Mouse (Mus musculus): ENCODE data around the gene Samd15. TPM values are rescaled to one million over a fixed set of nuclear protein-coding genes. Genes with fewer than 3 reads are reported as not detected.

Samd15 gene
- polyA plus RNA-seq, 1 experiment from 2014 or later, result 1.2 TPM

- Histone ChIP-seq H3K27ac (replicated peaks; ENCODE audit: low read depth, low read length) (no peak overlapping the region), H3K4me2 (ENCODE audit: low read length) (no peak overlapping the region), H3K36me3 (ENCODE audit: control insufficient read depth, insufficient read depth, low read length) (no peaks in the 10 kb centered on the region), H3K9ac (replicated peaks; ENCODE audit: low read length) (no peak overlapping the region), H3K4me3 (replicated peaks; ENCODE audit: low read depth, low read length) (no peak overlapping the region), H3K9me3 (ENCODE audit: control insufficient read depth, low read length) (no peaks in the 10 kb centered on the region), H3K27me3 (ENCODE audit: control insufficient read depth, insufficient read depth, low read length) (no peaks in the 10 kb centered on the region), H3K4me1 (ENCODE audit: control insufficient read depth, insufficient read depth, low read length) (no peaks in the 10 kb centered on the region)
- no peak for ATAC-seq (ENCODE audit: low FRiP score, low TSS enrichment)
- no peak for DNase-seq
Measured at GRCm38 (mm10) chr12:87217596-87217995, 18.1 kb downstream of the Samd15 start.

DNA sequence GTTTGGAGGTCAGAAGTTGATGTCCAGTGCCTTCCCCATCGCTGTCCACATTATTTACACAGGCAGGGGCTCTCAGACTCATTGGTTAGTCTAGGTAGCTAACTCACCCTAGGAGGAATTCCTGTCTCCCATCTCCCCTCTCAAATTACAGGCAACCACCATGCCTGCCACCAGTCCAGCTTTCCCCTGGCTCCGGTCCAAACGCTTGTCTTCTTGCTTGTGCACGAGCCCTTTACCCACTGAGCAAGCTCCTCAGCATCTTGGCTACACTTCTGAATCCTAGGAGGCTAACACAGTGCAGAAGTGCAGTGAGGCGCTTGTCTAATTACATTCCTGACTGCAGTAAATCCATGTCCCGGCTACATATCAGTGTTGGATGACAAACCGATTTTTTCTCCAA, 19.8 kb downstream of the Samd15 start:
- Histone ChIP-seq H3K4me1 (ENCODE audit: control insufficient read depth, insufficient read depth, low read length) (no peaks in the 10 kb centered on the region), H3K4me2 (ENCODE audit: low read length) (no peak overlapping the region), H3K4me3 (replicated peaks; ENCODE audit: low read depth, low read length) (no peak overlapping the region), H3K27ac (replicated peaks; ENCODE audit: low read depth, low read length) (no peak overlapping the region), H3K36me3 (ENCODE audit: control insufficient read depth, insufficient read depth, low read length) (no peaks in the 10 kb centered on the region), H3K27me3 (ENCODE audit: control insufficient read depth, insufficient read depth, low read length) (no peaks in the 10 kb centered on the region), H3K9me3 (ENCODE audit: control insufficient read depth, low read length) (no peaks in the 10 kb centered on the region), H3K9ac (replicated peaks; ENCODE audit: low read length) (no peak overlapping the region)
- no peak for ATAC-seq (ENCODE audit: low FRiP score, low TSS enrichment)
- WGBS, result 67% methylated on average over 7 of the region's 7 CpGs
- DNase-seq, result peak; percentile 58

GRCm38 (mm10) chr12:87224950-87225349, 25.4 kb downstream of the Samd15 start:
- Histone ChIP-seq H3K9ac (replicated peaks; ENCODE audit: low read length) (no peak overlapping the region), H3K4me3 (replicated peaks; ENCODE audit: low read depth, low read length) (no peak overlapping the region), H3K27ac (replicated peaks; ENCODE audit: low read depth, low read length) (no peak overlapping the region), H3K27me3 (ENCODE audit: control insufficient read depth, insufficient read depth, low read length) (no peaks in the 10 kb centered on the region), H3K9me3 (ENCODE audit: control insufficient read depth, low read length) (no peaks in the 10 kb centered on the region; the same call in 1 of the 2 replicates), H3K4me1 (ENCODE audit: control insufficient read depth, insufficient read depth, low read length) (no peaks in the 10 kb centered on the region), H3K4me2 (ENCODE audit: low read length) (no peak overlapping the region), H3K36me3 (ENCODE audit: control insufficient read depth, insufficient read depth, low read length) (no peaks in the 10 kb centered on the region)
- 78% methylated on average over 10 of the region's 10 CpGs for WGBS
- ATAC-seq (ENCODE audit: low FRiP score, low TSS enrichment) (no peak), DNase-seq (no peak)

GRCm38 (mm10) chr12:87226801-87227200, 27.3 kb downstream of the Samd15 start:
- no peaks in the 10 kb centered on the region for H3K36me3 ChIP-seq (ENCODE audit: control insufficient read depth, insufficient read depth, low read length)
- H3K4me2 ChIP-seq (ENCODE audit: low read length), result no peak overlapping the region
- no peak for ATAC-seq (ENCODE audit: low FRiP score, low TSS enrichment)
- no peaks in the 10 kb centered on the region for H3K27me3 ChIP-seq (ENCODE audit: control insufficient read depth, insufficient read depth, low read length)
- DNase-seq, result no peak
- H3K9ac ChIP-seq (replicated peaks; ENCODE audit: low read length), result no peak overlapping the region
- H3K4me1 ChIP-seq (ENCODE audit: control insufficient read depth, insufficient read depth, low read length), result no peaks in the 10 kb centered on the region
- no peak overlapping the region for H3K27ac ChIP-seq (replicated peaks; ENCODE audit: low read depth, low read length)
- 75% methylated on average over 7 of the region's 7 CpGs for WGBS
- H3K9me3 ChIP-seq (ENCODE audit: control insufficient read depth, low read length), result no peaks in the 10 kb centered on the region; the same call in 1 of the 2 replicates
- H3K4me3 ChIP-seq (replicated peaks; ENCODE audit: low read depth, low read length), result no peak overlapping the region

GRCm38 (mm10) chr12:87229633-87230032, 30.1 kb downstream of the Samd15 start:
- Histone ChIP-seq H3K36me3 (ENCODE audit: control insufficient read depth, insufficient read depth, low read length) (no peaks in the 10 kb centered on the region), H3K27ac (replicated peaks; ENCODE audit: low read depth, low read length) (no peak overlapping the region), H3K4me2 (ENCODE audit: low read length) (no peak overlapping the region), H3K9ac (replicated peaks; ENCODE audit: low read length) (no peak overlapping the region), H3K9me3 (ENCODE audit: control insufficient read depth, low read length) (no peaks in the 10 kb centered on the region; the same call in 1 of the 2 replicates), H3K27me3 (ENCODE audit: control insufficient read depth, insufficient read depth, low read length) (no peaks in the 10 kb centered on the region), H3K4me3 (replicated peaks; ENCODE audit: low read depth, low read length) (no peak overlapping the region), H3K4me1 (ENCODE audit: control insufficient read depth, insufficient read depth, low read length) (no peaks in the 10 kb centered on the region)
- ATAC-seq (ENCODE audit: low FRiP score, low TSS enrichment) (no peak), DNase-seq (no peak)
- WGBS, result 90% methylated on average over 2 of the region's 2 CpGs

DNA sequence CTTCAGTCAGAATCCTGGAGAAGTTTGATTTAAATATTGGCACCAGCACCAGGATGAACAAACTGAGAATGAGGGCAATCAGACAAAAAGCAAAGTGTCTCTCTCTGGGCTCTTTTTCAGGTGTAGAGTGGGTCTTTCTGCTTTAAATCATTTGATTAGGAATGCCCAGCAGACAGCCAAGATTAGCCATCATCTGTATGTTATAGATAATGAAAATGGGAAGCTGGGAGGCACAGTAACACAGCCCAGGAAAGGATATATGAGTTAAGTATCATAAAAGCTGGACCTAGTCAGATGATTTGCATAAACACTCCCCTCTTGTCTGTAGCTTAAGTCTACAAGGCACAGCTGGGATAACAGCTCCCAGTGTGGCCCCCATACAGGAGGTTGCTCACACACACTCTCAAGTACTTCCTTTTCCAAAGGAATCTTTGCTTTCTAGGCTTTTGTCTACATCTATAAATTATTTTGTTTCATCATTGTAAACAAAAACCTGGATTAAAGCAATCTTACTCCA, 30.9 kb downstream of the Samd15 start:
- DNase-seq, result no peak
- Histone ChIP-seq H3K4me1 (ENCODE audit: control insufficient read depth, insufficient read depth, low read length) (no peaks in the 10 kb centered on the region), H3K36me3 (ENCODE audit: control insufficient read depth, insufficient read depth, low read length) (no peaks in the 10 kb centered on the region), H3K4me2 (ENCODE audit: low read length) (no peak overlapping the region), H3K9me3 (ENCODE audit: control insufficient read depth, low read length) (no peaks in the 10 kb centered on the region; the same call in 1 of the 2 replicates), H3K4me3 (replicated peaks; ENCODE audit: low read depth, low read length) (no peak overlapping the region), H3K27me3 (ENCODE audit: control insufficient read depth, insufficient read depth, low read length) (no peaks in the 10 kb centered on the region), H3K9ac (replicated peaks; ENCODE audit: low read length) (no peak overlapping the region), H3K27ac (replicated peaks; ENCODE audit: low read depth, low read length) (no peak overlapping the region)
- no peak for ATAC-seq (ENCODE audit: low FRiP score, low TSS enrichment)

DNA sequence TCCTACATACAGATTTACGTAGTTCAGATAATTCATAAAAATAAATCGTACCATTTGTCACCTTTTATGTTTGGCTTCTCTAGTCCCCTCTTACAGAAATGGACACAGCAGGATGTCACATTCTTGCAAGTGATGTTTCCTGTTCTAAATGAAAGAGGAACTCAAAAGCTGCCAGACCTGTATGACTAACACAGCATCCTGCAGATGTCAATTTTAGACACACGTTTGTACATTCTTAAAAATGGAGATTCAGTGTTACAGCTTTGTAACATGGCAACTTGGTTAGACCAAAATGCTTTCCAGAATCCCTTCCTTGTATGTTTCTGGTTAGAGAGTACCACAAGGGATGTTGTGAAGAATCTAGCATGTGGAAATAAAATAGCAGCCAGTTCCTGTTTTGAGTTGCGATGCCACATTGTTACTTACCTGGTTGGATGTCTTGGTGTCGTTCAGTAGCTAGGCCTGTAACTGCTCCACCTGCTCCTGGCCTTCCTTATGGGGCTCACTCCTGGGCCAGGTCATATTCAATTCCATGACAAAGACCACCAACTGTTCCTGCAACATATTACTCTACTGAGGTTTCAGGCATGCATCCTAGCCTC, 37.5 kb downstream of the Samd15 start:
- no peaks in the 10 kb centered on the region for H3K4me1 ChIP-seq (ENCODE audit: control insufficient read depth, insufficient read depth, low read length)
- peaks cover 42% of the 10 kb centered on the region for H3K36me3 ChIP-seq (ENCODE audit: control insufficient read depth, insufficient read depth, low read length)
- H3K27me3 ChIP-seq (ENCODE audit: control insufficient read depth, insufficient read depth, low read length), result no peaks in the 10 kb centered on the region
- H3K4me3 ChIP-seq (replicated peaks; ENCODE audit: low read depth, low read length), result no peak overlapping the region
- no peak overlapping the region for H3K4me2 ChIP-seq (ENCODE audit: low read length)
- no peak overlapping the region for H3K27ac ChIP-seq (replicated peaks; ENCODE audit: low read depth, low read length)
- no peaks in the 10 kb centered on the region for H3K9me3 ChIP-seq (ENCODE audit: control insufficient read depth, low read length)
- no peak overlapping the region for H3K9ac ChIP-seq (replicated peaks; ENCODE audit: low read length)
- ATAC-seq (ENCODE audit: low FRiP score, low TSS enrichment) (no peak), DNase-seq (no peak)
- 90% methylated on average over 5 of the region's 5 CpGs for WGBS

DNA sequence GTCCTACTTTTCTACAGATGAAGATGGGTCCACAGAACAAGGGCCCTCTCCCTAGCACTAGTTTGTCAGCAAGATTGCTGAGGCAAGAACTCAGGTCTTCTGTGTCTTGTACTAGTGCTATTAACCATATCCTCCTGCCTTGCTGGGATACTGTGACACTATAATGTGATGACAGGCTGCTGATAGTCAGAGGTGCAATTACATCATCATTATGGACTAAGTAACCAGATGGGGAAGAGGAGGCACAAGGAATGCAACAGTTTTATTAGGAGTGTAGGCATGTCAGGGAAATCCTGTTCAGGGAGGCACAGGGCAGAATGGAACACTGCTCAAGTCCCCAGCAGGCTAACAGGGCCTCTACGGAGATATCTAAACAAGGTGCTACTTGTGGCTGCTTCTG, 39.1 kb downstream of the Samd15 start, which contains the start of gene Noxred1:
TSS of gene Noxred1 (minus strand) at position 101 of the 400 bp plus-strand sequence.
- Histone ChIP-seq H3K27ac (replicated peaks; ENCODE audit: low read depth, low read length) (no peak within 1 kb of the TSS), H3K4me2 (ENCODE audit: low read length) (no peak within 1 kb of the TSS), H3K4me1 (ENCODE audit: control insufficient read depth, insufficient read depth, low read length) (no peaks in the 10 kb centered on the region), H3K36me3 (ENCODE audit: control insufficient read depth, insufficient read depth, low read length) (peaks cover 55% of the 10 kb centered on the region), H3K4me3 (replicated peaks; ENCODE audit: low read depth, low read length) (no peak within 1 kb of the TSS), H3K27me3 (ENCODE audit: control insufficient read depth, insufficient read depth, low read length) (no peaks in the 10 kb centered on the region), H3K9ac (replicated peaks; ENCODE audit: low read length) (no peak within 1 kb of the TSS), H3K9me3 (ENCODE audit: control insufficient read depth, low read length) (no peaks in the 10 kb centered on the region)
- ATAC-seq (ENCODE audit: low FRiP score, low TSS enrichment) (no peak), DNase-seq (no peak)
- WGBS, result 100% methylated on average over 1 of the region's 1 CpGs

- no peak for ATAC-seq (ENCODE audit: low FRiP score, low TSS enrichment)
- Histone ChIP-seq H3K27ac (replicated peaks; ENCODE audit: low read depth, low read length) (no peak overlapping the region), H3K36me3 (ENCODE audit: control insufficient read depth, insufficient read depth, low read length) (peaks cover 89% of the 10 kb centered on the region), H3K4me2 (ENCODE audit: low read length) (no peak overlapping the region), H3K4me3 (replicated peaks; ENCODE audit: low read depth, low read length) (no peak overlapping the region), H3K9me3 (ENCODE audit: control insufficient read depth, low read length) (no peaks in the 10 kb centered on the region), H3K27me3 (ENCODE audit: control insufficient read depth, insufficient read depth, low read length) (no peaks in the 10 kb centered on the region), H3K4me1 (ENCODE audit: control insufficient read depth, insufficient read depth, low read length) (no peaks in the 10 kb centered on the region), H3K9ac (replicated peaks; ENCODE audit: low read length) (no peak overlapping the region)
- DNase-seq, result no peak
- WGBS, result 90% methylated on average over 6 of the region's 6 CpGs
Measured at GRCm38 (mm10) chr12:87250161-87250560, 50.6 kb downstream of the Samd15 start.

Data from midbrain, embryonic 14.5 days (tissue).